Mouse (Mus musculus) ovary, adult 18-20 months (tissue): ENCODE results near the gene Gm28635.
"Not testable (repeated sequence)": the region's sequence is repeated elsewhere in the genome, so short reads cannot be mapped to it uniquely, and the experiment has no call there.

ENCODE experiments used
- DNase-seq: peaks from one replicate; pipeline ENCODE4 v3.0.0; 2022; ENCODE audit warnings: low spot score, mixed read lengths

The Gm28635 gene

DNA sequence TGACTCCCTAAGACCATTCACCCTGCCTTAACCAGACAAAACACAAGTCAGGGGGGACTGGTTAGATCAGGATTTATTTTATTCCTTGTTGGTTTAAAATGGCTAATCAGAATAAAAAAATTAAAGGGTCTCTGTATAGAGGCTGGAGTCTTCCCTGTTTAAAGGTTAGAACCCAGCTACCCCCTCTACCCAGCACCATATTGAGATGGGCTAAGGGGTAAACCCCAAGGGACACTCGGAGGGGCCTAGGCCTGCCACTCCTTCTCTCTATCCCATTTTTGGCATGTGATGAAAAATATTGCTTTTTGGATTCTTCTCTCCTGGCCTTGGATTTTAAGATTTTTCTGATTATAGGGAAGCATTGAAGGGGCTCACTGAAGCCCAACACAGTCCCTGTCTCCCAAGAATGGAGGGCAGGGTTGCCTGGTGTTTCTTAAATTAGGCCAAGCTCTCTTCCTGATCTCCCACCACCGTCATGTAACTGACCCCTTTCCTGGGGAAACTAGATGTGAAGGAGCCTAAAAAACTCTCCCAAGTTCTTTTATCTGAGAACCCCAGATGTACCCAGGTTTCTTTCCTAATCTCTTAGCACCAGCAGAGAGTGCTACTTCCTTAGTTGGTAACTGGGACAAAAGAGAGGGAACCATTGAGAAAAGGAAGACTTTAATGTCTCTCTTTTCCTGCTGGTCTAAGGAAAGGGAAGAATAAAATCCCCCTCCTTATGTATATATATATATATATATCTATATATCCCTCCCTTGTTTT is 10.4 kb upstream of the Gm28635 start:
- no peak for DNase-seq

GRCm38 (mm10) chr2:84682605-84683183 is 4.9 kb upstream of the Gm28635 start:
- no peak for DNase-seq

- DNase-seq = no peak
These were observed 1.2 kb upstream of the Gm28635 start, which contains the start of gene Tmx2 for GRCm38 (mm10) chr2:84679016-84679415. Tmx2 (minus strand) TSS chr2:84679140.

GRCm38 (mm10) chr2:84677270-84677967 is 422 bp downstream of the Gm28635 start:
- no peak for DNase-seq

- DNase-seq = not testable (repeated sequence)
These were observed 6.3 kb downstream of the Gm28635 start for GRCm38 (mm10) chr2:84671535-84671934.

- peak; percentile 66 for DNase-seq
These were observed 7.3 kb downstream of the Gm28635 start, which contains the start of gene Selenoh for GRCm38 (mm10) chr2:84670569-84670933. Selenoh (minus strand) TSS chr2:84670770.

- DNase-seq = no peak
These were observed 7.8 kb downstream of the Gm28635 start for GRCm38 (mm10) chr2:84669828-84670568.

DNA sequence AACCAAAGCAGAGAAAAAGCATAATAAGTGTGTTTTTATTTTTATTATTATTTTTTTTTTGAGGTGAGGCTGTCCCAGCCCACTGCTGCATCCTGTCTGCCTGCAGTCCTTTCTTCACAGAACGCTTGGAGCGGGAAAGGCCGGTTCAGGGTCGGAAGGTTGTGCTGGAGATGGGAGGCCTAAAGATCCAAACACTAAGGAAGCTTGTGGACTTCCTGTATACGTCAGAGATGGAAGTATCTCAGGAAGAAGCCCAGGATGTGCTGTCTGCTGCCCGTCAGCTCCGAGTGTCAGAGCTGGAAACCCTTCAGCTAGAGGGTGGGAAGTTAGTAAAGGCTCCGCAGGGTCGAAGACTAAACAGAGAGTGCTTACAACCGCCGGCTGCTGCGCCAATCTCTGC is 11.8 kb downstream of the Gm28635 start:
- no peak for DNase-seq

DNA sequence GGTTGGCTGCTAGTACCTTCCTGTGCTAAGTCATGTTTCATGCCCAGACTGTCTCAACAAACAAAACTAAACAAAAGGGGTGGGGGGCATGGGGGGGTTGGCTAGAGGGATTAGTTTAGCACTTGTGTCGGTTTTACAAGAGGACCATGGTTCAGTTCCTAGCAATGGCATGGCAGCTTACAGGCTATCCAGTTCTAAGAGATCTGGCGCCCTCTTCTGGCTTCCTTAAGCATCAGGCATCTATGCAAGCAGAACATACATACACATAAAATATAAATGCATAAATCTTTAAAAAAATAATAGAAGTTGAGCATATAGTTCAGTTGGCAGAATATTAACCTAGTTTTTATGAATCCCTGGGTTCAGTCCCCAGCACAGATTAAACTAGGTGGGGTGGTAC is 15.0 kb downstream of the Gm28635 start:
- no peak for DNase-seq

DNA sequence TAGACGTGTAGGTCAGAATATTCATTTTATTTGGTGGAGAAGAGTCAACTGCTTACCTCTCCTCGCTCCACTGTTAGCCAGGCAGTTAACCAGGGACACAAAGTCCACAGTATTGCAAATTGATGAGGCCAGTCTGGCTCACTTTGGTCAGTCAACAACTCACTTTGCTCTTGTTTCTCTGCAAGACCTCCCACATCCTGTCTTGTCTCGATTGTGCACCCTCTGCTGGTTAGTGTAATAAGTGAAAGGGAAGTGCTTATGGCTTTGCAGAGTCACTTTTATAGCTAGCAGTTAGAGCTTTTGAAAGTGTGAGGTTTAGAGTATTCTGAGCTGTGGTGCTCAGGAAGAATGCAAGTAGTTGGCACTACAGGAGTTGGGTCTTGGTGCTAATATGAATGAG is 17.6 kb downstream of the Gm28635 start:
- DNase-seq = no peak

DNA sequence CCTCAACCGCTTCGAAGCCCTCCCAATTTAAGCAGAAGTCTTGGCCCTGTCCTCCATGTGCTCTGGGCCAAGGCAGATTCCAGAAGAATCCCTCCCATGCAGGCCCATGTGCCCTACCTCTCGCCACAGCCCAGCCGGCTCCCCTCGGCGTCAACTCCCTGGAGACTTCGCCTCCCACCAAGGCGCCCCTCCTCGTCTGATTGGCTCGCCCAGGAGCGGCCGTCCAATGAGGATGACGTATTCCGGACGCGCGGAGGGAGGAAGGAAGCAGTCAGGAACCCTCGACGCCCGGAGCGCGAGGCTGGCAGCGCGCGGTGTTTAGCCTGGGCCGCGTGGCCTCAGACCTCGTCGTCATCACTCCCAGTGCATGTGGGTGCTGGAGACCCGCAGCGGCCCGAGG is 19.0 kb downstream of the Gm28635 start, which contains the start of gene Btbd18:
Gene Btbd18 (plus strand): TSS at position 274 of the 400 bp plus-strand sequence.
- DNase-seq = no peak

GRCm38 (mm10) chr2:84655864-84656263 is 22.0 kb downstream of the Gm28635 start:
- no peak for DNase-seq

- no peak for DNase-seq
These were observed 24.5 kb downstream of the Gm28635 start for GRCm38 (mm10) chr2:84653354-84653753.

DNA sequence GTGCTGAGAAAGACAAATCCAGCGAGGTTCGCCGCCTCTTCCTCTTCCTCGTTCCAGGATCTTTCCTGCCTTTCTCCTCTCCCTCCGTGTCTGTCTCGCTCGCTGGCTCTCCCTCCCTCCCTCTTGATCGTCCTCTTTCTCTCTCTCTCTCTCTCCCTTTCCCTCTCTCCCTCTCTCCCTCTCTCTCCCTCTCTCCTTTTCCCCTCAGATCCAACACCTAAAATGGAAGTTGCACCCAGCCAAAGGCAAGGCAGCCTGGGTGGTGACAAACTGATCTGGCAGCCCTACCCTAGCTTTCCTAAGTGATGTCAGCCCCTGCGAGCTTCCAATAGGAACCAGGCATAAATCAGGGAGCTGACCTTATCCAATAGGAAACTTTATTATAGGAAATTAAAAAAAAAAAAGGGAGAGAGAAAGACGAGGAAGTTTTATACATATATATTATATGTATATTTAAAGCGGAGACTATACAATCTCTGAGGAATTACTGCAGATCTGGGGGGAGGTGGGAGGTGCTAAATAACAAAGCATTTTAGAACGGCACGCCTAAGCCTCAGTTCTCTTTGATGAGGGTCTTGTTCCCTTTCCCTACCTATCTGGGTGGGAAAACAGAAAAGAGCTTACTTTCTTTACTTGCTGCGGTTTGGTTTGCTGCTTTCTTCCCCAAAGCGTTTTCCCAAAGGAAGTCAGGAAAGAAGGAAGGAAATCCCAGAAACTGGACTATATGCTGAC is 27.2 kb downstream of the Gm28635 start, which contains the start of gene Ctnnd1:
Gene Ctnnd1 (minus strand): TSS at position 302 of the 732 bp plus-strand sequence.
- DNase-seq = peak; percentile 86

DNA sequence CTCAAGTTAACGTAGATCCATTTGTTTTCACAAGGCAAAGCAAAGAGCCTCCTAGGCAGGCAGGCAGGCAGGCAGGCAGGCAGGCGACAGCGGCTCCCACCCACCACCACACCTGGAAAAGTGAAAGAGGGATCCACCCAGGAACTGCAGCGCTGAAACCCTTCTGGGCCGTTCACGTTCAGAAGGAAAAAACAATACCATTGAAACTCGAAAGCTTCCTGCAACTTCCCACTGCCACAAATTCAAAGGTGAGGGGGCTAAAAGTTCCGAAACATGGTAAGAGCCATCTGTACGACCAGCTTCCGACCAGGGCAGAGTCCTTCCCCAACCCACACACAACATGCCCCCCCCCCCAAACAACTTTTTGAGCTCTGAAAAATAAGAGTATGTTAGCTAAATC is 28.2 kb downstream of the Gm28635 start:
- DNase-seq = no peak

DNA sequence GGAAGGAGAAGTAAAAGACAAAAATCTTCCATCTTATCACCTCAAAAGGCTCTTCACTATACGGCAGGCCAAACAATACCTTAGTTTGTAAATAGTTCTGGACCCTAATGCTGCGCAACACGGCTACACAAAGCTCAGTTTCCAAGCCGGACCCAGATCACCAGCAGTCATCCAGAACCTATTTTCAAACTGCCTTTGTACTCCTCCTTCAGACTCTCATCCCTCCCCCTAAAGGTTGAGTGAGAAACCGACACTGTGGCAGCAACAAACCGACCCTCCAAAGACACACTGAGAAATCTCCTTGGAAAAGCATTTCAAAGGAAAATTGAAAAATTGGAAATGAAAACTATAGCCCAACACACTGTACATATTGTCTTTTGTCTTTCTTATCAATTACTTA is 29.5 kb downstream of the Gm28635 start:
- DNase-seq = no peak

- DNase-seq = no peak
These were observed 30.7 kb downstream of the Gm28635 start for GRCm38 (mm10) chr2:84647051-84647568.

DNA sequence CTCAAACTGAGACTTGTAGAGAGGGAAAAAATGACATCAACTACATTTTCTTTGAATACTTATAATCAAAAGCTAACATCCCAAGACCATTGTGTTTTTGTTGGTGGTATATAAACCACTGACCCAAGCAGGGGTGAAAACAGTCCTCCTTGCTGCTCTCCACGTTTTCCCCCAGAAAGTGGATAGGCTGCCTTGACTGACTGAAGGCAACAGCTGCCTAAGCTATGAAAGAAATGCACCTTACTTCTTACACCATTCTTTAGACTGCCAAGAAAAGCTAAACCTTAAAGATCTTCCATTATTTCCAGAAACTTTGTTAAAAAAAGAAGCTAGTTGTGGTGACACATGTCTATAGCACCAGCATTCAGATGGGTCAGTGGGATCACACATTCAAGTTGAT is 31.7 kb downstream of the Gm28635 start:
- no peak for DNase-seq

- DNase-seq = no peak
These were observed 37.0 kb downstream of the Gm28635 start for GRCm38 (mm10) chr2:84640833-84641232.

DNA sequence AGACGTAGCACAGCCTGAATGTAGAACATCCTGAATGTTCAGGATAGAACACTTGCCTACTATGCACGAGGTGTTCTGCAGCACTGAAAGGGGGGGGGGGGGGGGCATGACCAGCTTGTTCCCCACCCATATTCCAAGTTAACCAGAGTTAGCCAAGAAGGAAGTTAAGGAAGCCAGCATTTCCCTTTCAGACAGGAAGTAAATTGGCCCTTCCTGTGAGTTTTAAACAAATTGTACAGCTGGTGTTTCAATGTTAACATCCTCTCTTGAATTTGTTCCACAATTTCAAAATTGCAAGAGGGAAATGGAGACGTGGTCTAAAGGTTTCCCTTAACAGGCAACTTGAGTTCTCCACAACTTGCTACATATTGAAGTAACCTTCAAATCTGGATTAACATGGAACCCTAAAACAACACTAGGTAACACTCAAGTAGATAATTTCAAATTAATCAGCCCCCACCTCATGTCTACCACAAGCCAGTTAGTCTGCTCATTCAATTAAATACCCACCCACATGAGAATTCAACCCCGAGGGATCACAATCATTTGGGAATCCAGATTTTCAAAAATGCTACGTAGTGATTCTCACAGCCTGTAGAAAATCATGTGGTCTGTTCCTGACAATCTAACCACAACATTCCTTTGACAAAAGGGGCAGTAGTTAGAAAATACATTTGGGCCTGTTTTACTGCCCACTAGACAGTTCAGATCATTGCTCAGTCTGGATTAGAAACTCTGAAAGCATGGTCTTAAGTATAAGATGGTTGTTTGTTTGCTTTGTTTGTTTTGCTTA is 39.2 kb downstream of the Gm28635 start:
- no peak for DNase-seq
